Mouse (Mus musculus) limb, embryonic 11.5 days (tissue): Measurements from ENCODE around the gene Sumf2. TPM values are rescaled to one million over a fixed set of nuclear protein-coding genes. Genes with fewer than 3 reads are reported as not detected.
A peak's percentile ranks its signal among the peaks of the same experiment; 100 is the strongest.
"Not testable (repeated sequence)": the region's sequence is repeated elsewhere in the genome, so short reads cannot be mapped to it uniquely, and the experiment has no call there.

ENCODE experiments used
- ATAC-seq: fragments of 200-750 bp; cut with Nextera tagmentation; 2 replicates; pipeline ENCODE4 v1.8.0; 2017; ENCODE audit warnings: low read depth; ENCODE audit not compliant: insufficient number of reproducible peaks, low FRiP score, low TSS enrichment
- DNase-seq: peaks from one replicate; pipeline ENCODE4 v3.0.0-alpha.2; 2015; ENCODE audit warnings: low spot score
- H3K27ac ChIP-seq: fragments of 300-500 bp; sonication (generic); replicated peaks from 2 replicates; pipeline ENCODE4 v1.5.1; 2014; ENCODE audit warnings: low read depth, mild to moderate bottlenecking, low read length
- H3K27me3 ChIP-seq: fragments of 300-500 bp; sonication (generic); 2 replicates; pipeline ENCODE4 v1.6.1; 2014; ENCODE audit warnings: mild to moderate bottlenecking, low read length, mixed read lengths; ENCODE audit not compliant: control insufficient read depth, insufficient read depth
- H3K36me3 ChIP-seq: fragments of 300-500 bp; sonication (generic); 2 replicates; pipeline ENCODE4 v1.6.1; 2014; ENCODE audit warnings: mild to moderate bottlenecking, low read length, moderate library complexity, mixed read lengths; ENCODE audit not compliant: control insufficient read depth, insufficient read depth
- H3K4me1 ChIP-seq: fragments of 300-500 bp; sonication (generic); 2 replicates; pipeline ENCODE4 v1.6.1; 2014; ENCODE audit warnings: low read length, mixed read lengths; ENCODE audit not compliant: control insufficient read depth, insufficient read depth
- H3K4me2 ChIP-seq: fragments of 300-500 bp; sonication (generic); 2 replicates; pipeline ENCODE4 v1.6.1; 2014; ENCODE audit warnings: low read depth, mild to moderate bottlenecking, moderate library complexity; ENCODE audit not compliant: severe bottlenecking
- H3K4me3 ChIP-seq: fragments of 300-500 bp; sonication (generic); 2 replicates; pipeline ENCODE4 v1.5.1; 2014; ENCODE audit warnings: low read depth, low read length
- H3K9ac ChIP-seq: fragments of 300-500 bp; sonication (generic); 2 replicates; pipeline ENCODE4 v1.6.1; 2014; ENCODE audit warnings: mild to moderate bottlenecking, low read length
- H3K9me3 ChIP-seq: fragments of 300-500 bp; sonication (generic); 2 replicates; pipeline ENCODE4 v1.6.1; 2016; ENCODE audit warnings: low read length; ENCODE audit not compliant: control insufficient read depth
- WGBS: fragments of 180-500 bp; shearing (Covaris S2); extraction: QIAGEN DNeasy Blood & Tissue Kit; methylation state at CpG from one replicate; pipeline ENCODE4 v1.1.7; 2014; 5-methylcytosine and 5-hydroxymethylcytosine counted together
- polyA plus RNA-seq: library from polyadenylated mRNA; unstranded; fragments of >200 nt; fragmentation: Nextera tagmentation; extraction: Ambion mirVana; gene quantifications from 2 replicates; pipeline ENCODE4 v1.2.1, GENCODE M21; 2014

The Sumf2 gene
- polyA plus RNA-seq, 1 experiment from 2014 or later = 51.9 TPM

- ATAC-seq (peak; percentile 98), DNase-seq (peak; percentile 93)
- H3K4me3 ChIP-seq = peak within 1 kb of the TSS; percentile 68
- peak within 1 kb of the TSS; percentile 74 for H3K4me2 ChIP-seq
- H3K27ac ChIP-seq = peak within 1 kb of the TSS; percentile 72
- no peaks in the 10 kb centered on the region for H3K27me3 ChIP-seq
- H3K9ac ChIP-seq = peak within 1 kb of the TSS; percentile 78
- under 1% methylated on average over 46 of the region's 46 CpGs for WGBS
- no peaks in the 10 kb centered on the region for H3K9me3 ChIP-seq
- peaks cover 8% of the 10 kb centered on the region for H3K36me3 ChIP-seq
- H3K4me1 ChIP-seq = no peaks in the 10 kb centered on the region
These were observed 40.3 kb downstream of the Sumf2 start, which contains the start of gene Chchd2 for GRCm38 (mm10) chr5:129886911-129887636. TSS of gene Chchd2 (minus strand) at chr5:129887470.

- not testable (repeated sequence) for H3K9me3 ChIP-seq, H3K36me3 ChIP-seq
- 84% methylated on average over 4 of the region's 7 CpGs for WGBS
These were observed 43.6 kb downstream of the Sumf2 start for GRCm38 (mm10) chr5:129890390-129890789.

GRCm38 (mm10) chr5:129895198-129896088 lies 48.7 kb downstream of the Sumf2 start, which contains the start of gene Zbed5:
TSS of gene Zbed5 (plus strand) at chr5:129895723.
- Histone ChIP-seq H3K4me3 (peak within 1 kb of the TSS; percentile 68), H3K36me3 (no peaks in the 10 kb centered on the region), H3K4me2 (peak within 1 kb of the TSS; percentile 59), H3K27ac (peak within 1 kb of the TSS; percentile 59), H3K4me1 (peaks cover 6% of the 10 kb centered on the region), H3K9me3 (no peaks in the 10 kb centered on the region), H3K27me3 (no peaks in the 10 kb centered on the region), H3K9ac (peak within 1 kb of the TSS; percentile 28)
- peak; percentile 92 for DNase-seq
- WGBS = 1% methylated on average over 44 of the region's 44 CpGs
- ATAC-seq = peak; percentile 94

More at GRCm38 (mm10) chr5:129890390-129890789, 43.6 kb downstream of the Sumf2 start:
- ATAC-seq, H3K27ac ChIP-seq, H3K4me2 ChIP-seq, H3K4me1 ChIP-seq, H3K27me3 ChIP-seq, H3K4me3 ChIP-seq, DNase-seq, H3K9ac ChIP-seq: not testable (repeated sequence)

GRCm38 (mm10) chr5:129898449-129898848 lies 51.7 kb downstream of the Sumf2 start, which contains the start of gene Phkg1:
TSS of gene Phkg1 (minus strand) at chr5:129898549.
- no peaks in the 10 kb centered on the region for H3K36me3 ChIP-seq
- H3K4me3 ChIP-seq = no peak within 1 kb of the TSS
- no peaks in the 10 kb centered on the region for H3K9me3 ChIP-seq
- no peak within 1 kb of the TSS for H3K9ac ChIP-seq
- no peaks in the 10 kb centered on the region for H3K27me3 ChIP-seq
- DNase-seq (no peak), ATAC-seq (no peak)
- 97% methylated on average over 1 of the region's 1 CpGs for WGBS
- no peak within 1 kb of the TSS for H3K4me2 ChIP-seq
- H3K27ac ChIP-seq = no peak within 1 kb of the TSS
- peaks cover 6% of the 10 kb centered on the region for H3K4me1 ChIP-seq

GRCm38 (mm10) chr5:129907775-129908174 lies 61.0 kb downstream of the Sumf2 start:
- 0 out of 2 replicates have a peak, but pooled peaks cover 3% of the 10 kb centered on the region for H3K4me1 ChIP-seq
- peak overlapping the region; percentile 86; the same call in 1 of the 2 replicates for H3K9ac ChIP-seq
- no peak for ATAC-seq
- no peak for DNase-seq
- no peaks in the 10 kb centered on the region for H3K36me3 ChIP-seq
- peak overlapping the region; percentile 84 for H3K4me2 ChIP-seq
- H3K9me3 ChIP-seq = no peaks in the 10 kb centered on the region
- peak overlapping the region; percentile 63 for H3K27ac ChIP-seq
- WGBS = 41% methylated on average over 4 of the region's 4 CpGs
- no peaks in the 10 kb centered on the region for H3K27me3 ChIP-seq
- peak overlapping the region; percentile 67 for H3K4me3 ChIP-seq

GRCm38 (mm10) chr5:129908242-129908965 lies 61.6 kb downstream of the Sumf2 start, which contains the start of gene Nupr1l:
TSS of gene Nupr1l (plus strand) at chr5:129908540.
- Histone ChIP-seq H3K36me3 (no peaks in the 10 kb centered on the region), H3K27ac (peak within 1 kb of the TSS; percentile 71), H3K9ac (peak within 1 kb of the TSS; percentile 86), H3K4me1 (0 out of 2 replicates have a peak, but pooled peaks cover 3% of the 10 kb centered on the region), H3K4me2 (peak within 1 kb of the TSS; percentile 84), H3K9me3 (no peaks in the 10 kb centered on the region), H3K4me3 (peak within 1 kb of the TSS; percentile 67), H3K27me3 (no peaks in the 10 kb centered on the region)
- 1% methylated on average over 63 of the region's 63 CpGs for WGBS
- peak; percentile 97 for DNase-seq
- peak; percentile 97 for ATAC-seq

- 71% methylated on average over 9 of the region's 9 CpGs for WGBS
- Histone ChIP-seq H3K4me1 (0 out of 2 replicates have a peak, but pooled peaks cover 3% of the 10 kb centered on the region), H3K4me3 (peak overlapping the region; percentile 67), H3K9ac (no peak overlapping the region; the same call in 1 of the 2 replicates), H3K9me3 (no peaks in the 10 kb centered on the region), H3K4me2 (peak overlapping the region; percentile 84), H3K27ac (no peak overlapping the region), H3K27me3 (no peaks in the 10 kb centered on the region), H3K36me3 (no peaks in the 10 kb centered on the region)
- ATAC-seq (no peak), DNase-seq (no peak)
These were observed 62.4 kb downstream of the Sumf2 start for GRCm38 (mm10) chr5:129909147-129909546.
